Mouse (Mus musculus): ENCODE results near the gene Gm10642.

DNA sequence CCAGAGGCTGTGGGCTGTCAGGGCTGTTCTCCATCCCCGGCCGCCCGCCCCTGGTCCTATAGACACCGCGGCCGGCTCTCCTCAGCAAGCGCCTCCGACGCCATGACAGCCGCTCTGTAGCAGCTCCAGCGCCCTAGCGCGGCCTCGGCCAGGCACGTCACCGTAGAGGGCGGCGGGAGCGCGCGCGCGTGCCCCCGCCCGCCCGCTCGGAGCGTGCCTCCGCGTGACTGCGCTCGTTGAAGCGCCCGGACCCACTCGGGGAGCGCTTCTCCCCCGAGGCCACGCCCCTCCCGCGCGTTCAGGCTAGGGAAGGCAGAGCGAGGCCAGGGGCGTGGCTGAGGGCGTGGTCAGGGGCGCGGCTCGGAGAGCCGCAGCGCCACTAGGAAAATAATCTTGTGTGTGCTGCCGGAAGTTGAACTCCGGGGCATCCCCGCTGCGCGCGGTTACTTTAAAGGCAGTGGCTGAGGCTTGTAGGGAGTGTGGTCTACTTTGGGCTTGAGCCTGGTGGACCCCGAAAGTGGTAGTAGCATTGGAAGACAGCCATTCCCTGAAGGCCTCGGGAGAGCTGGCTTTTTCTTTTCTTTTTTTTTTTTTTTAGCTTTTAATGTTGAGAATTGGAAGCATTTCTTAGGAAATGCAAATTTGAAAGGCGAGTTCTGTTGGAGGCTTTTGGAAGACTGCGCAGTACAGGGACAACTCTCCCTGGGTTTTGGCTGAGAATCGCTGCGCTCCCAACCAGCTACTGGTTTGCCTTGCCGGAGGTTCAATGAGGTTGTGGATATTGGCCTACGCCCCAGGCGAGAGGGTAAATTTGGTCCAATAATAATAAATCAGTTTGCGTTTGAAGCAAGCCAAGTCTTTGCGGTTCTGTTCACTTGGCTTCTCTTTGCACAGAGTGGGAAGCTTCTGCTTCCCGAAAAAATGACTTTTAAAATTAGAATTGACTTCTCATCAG, 1.2 kb downstream of the Gm10642 start, which contains the start of gene Mindy2:
- no peak for TF ChIP-seq CTCF (IDR thresholded peaks at IDR 0.05; ENCODE audit: low read depth, low read length)
- TF ChIP-seq EP300 (IDR thresholded peaks at IDR 0.05; ENCODE audit: insufficient read depth, low read depth, low read length): no peak
- TF ChIP-seq POLR2A (IDR thresholded peaks at IDR 0.05; ENCODE audit: insufficient read depth, low read length): no peak

All from ES-Bruce4 (cell line).